Mouse (Mus musculus) stomach, postnatal 0 days (tissue): Measurements from ENCODE around the gene Cbr1.

Experiments
- CTCF ChIP-seq: IDR thresholded peaks from 2 replicates; pipeline ENCODE4 v1.5.1; 2016; ENCODE audit warnings: antibody characterized with exemption, low read depth, mild to moderate bottlenecking, moderate library complexity
- EP300 ChIP-seq: optimal IDR thresholded peaks from 2 replicates; pipeline ENCODE3; 2016; ENCODE audit warnings: antibody characterized with exemption

- TF ChIP-seq CTCF (no peak), EP300 (no peak)
Measured at GRCm38 (mm10) chr16:93586382-93586781, 19.3 kb upstream of the Cbr1 start.
